Mouse (Mus musculus): ENCODE results near the gene Tmem235.
A peak's percentile ranks its signal among the peaks of the same experiment; 100 is the strongest.

DNA sequence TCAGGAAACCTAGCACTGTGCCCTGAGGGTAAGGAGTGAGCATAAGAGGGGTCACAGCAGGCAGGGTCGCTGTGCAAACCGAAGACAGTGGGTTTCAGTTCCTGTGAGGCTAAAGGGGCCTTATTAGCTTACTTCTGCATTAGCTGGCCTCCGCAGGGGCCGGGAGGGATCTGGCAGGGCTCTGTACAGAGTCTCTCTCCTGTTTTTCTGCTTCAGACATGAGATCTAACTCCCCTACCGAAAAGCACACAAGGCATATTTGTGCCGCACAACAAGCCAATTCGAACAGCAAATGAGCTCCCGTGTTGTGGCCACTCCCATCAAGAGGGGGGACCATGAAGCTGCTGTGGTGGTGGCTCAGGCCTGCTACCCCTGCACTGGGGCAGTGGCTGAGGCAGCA, 18.3 kb downstream of the Tmem235 start:
- no peak for TF ChIP-seq SIN3A (IDR thresholded peaks at IDR 0.05; ENCODE audit: low read length)
- no peak for TF ChIP-seq CTCF (conservative IDR thresholded peaks at IDR 0.05 in 1 of 2, IDR thresholded peaks at IDR 0.05 in 1 of 2; ENCODE audit: low read depth in 2 of 2, low read length in 2 of 2)
- TF ChIP-seq EP300 (IDR thresholded peaks at IDR 0.05; ENCODE audit: low read length): peak; percentile 66
- no peak for TF ChIP-seq POLR2A (IDR thresholded peaks at IDR 0.05; ENCODE audit: low read depth, low read length)
- TF ChIP-seq TBP (conservative IDR thresholded peaks at IDR 0.05; ENCODE audit: low read depth, low read length): no peak
- TF ChIP-seq MAX (IDR thresholded peaks at IDR 0.05; ENCODE audit: low read length): no peak
- no peak for TF ChIP-seq UBTF (IDR thresholded peaks at IDR 0.05; ENCODE audit: low read depth, low read length)
- TF ChIP-seq KAT2A (IDR thresholded peaks at IDR 0.05; ENCODE audit: insufficient replicate concordance, low read length): no peak
- TF ChIP-seq POLR2AphosphoS2 (IDR thresholded peaks at IDR 0.05; ENCODE audit: low read depth, low read length): no peak
- no peak for TF ChIP-seq HCFC1 (IDR thresholded peaks at IDR 0.05; ENCODE audit: low read depth, low read length)
- no peak for TF ChIP-seq ZC3H11A (IDR thresholded peaks at IDR 0.05; ENCODE audit: low read depth, low read length)
- TF ChIP-seq ZKSCAN1 (IDR thresholded peaks at IDR 0.05; ENCODE audit: borderline replicate concordance, low read depth, low read length): no peak
- TF ChIP-seq PAX5 (IDR thresholded peaks at IDR 0.05; ENCODE audit: low read length): no peak

Measured in CH12.LX (cell line).